Mouse (Mus musculus): ENCODE results near the gene 1700030J22Rik. TPM values are rescaled to one million over a fixed set of nuclear protein-coding genes. Genes with fewer than 3 reads are reported as not detected.

The 1700030J22Rik gene
- polyA plus RNA-seq, 1 experiment from 2014 or later = 2.8 TPM

GRCm38 (mm10) chr8:116921337-116922059 is 57.3 kb downstream of the 1700030J22Rik start, which contains the start of the genes Cmc2 and Cenpn:
Gene Cmc2 (minus strand): TSS chr8:116921455.
Gene Cenpn (plus strand): TSS chr8:116921730.
- DNase-seq (ENCODE audit: low spot score) (peak; percentile 96), ATAC-seq (replicated peaks; ENCODE audit: insufficient number of reproducible peaks, low FRiP score, low TSS enrichment, low read depth) (peak; percentile 94)
- Histone ChIP-seq H3K4me3 (ENCODE audit: low read depth, low read length) (peak within 1 kb of the TSS; percentile 86), H3K27ac (replicated peaks; ENCODE audit: low read depth, low read length) (peak within 1 kb of the TSS; percentile 52; the same call in 1 of the 2 replicates), H3K4me1 (ENCODE audit: control insufficient read depth, insufficient read depth, low read length) (no peaks in the 10 kb centered on the region; the same call in 1 of the 2 replicates), H3K9me3 (replicated peaks; ENCODE audit: control insufficient read depth, low read length) (no peaks in the 10 kb centered on the region), H3K27me3 (ENCODE audit: control insufficient read depth, insufficient read depth, low read length) (no peaks in the 10 kb centered on the region), H3K9ac (replicated peaks; ENCODE audit: low read length) (peak within 1 kb of the TSS; percentile 80), H3K36me3 (replicated peaks; ENCODE audit: control insufficient read depth, insufficient read depth, low read depth, low read length) (no peaks in the 10 kb centered on the region; the same call in 1 of the 2 replicates), H3K4me2 (ENCODE audit: low read depth, low read length) (peak within 1 kb of the TSS; percentile 71)
- WGBS = 0% methylated on average over 54 of the region's 57 CpGs

- no peaks in the 10 kb centered on the region; the same call in 1 of the 2 replicates for H3K4me1 ChIP-seq (ENCODE audit: control insufficient read depth, insufficient read depth, low read length)
- no peak overlapping the region for H3K27ac ChIP-seq (replicated peaks; ENCODE audit: low read depth, low read length)
- no peaks in the 10 kb centered on the region for H3K9me3 ChIP-seq (replicated peaks; ENCODE audit: control insufficient read depth, low read length)
- H3K4me3 ChIP-seq (ENCODE audit: low read depth, low read length) = peak overlapping the region; percentile 86
- H3K4me2 ChIP-seq (ENCODE audit: low read depth, low read length) = peak overlapping the region; percentile 71
- H3K36me3 ChIP-seq (replicated peaks; ENCODE audit: control insufficient read depth, insufficient read depth, low read depth, low read length) = no peaks in the 10 kb centered on the region; the same call in 1 of the 2 replicates
- WGBS = 0% methylated on average over 22 of the region's 22 CpGs
- no peaks in the 10 kb centered on the region for H3K27me3 ChIP-seq (ENCODE audit: control insufficient read depth, insufficient read depth, low read length)
- ATAC-seq (replicated peaks; ENCODE audit: insufficient number of reproducible peaks, low FRiP score, low TSS enrichment, low read depth) (peak; percentile 72), DNase-seq (ENCODE audit: low spot score) (no peak)
- peak overlapping the region; percentile 80 for H3K9ac ChIP-seq (replicated peaks; ENCODE audit: low read length)
Measured at GRCm38 (mm10) chr8:116921005-116921336, 57.8 kb downstream of the 1700030J22Rik start.

Other genes with a start within 250 kb of the 1700030J22Rik start
- 5.9 and 7.1 TPM in 2 replicates for gene Cdyl2, start 246.0 kb downstream of the 1700030J22Rik start, polyA plus RNA-seq (2014; fragmentation: Nextera tagmentation; extraction: Ambion mirVana)
- gene Cmc2, start 57.5 kb downstream of the 1700030J22Rik start, polyA plus RNA-seq (2014; fragmentation: Nextera tagmentation; extraction: Ambion mirVana) = 90.6 and 92.2 TPM in 2 replicates
- 56.7 and 58.4 TPM in 2 replicates for gene Cenpn, start 57.2 kb downstream of the 1700030J22Rik start, polyA plus RNA-seq (2014; fragmentation: Nextera tagmentation; extraction: Ambion mirVana)
- gene Atmin, start 35.6 kb downstream of the 1700030J22Rik start, polyA plus RNA-seq (2014; fragmentation: Nextera tagmentation; extraction: Ambion mirVana) = 12.7 and 13.1 TPM in 2 replicates
- gene Gcsh, start 14.6 kb upstream of the 1700030J22Rik start, polyA plus RNA-seq (2014; fragmentation: Nextera tagmentation; extraction: Ambion mirVana) = 166 and 167 TPM in 2 replicates
- gene Pkd1l2, start 103.5 kb upstream of the 1700030J22Rik start, polyA plus RNA-seq (2014; fragmentation: Nextera tagmentation; extraction: Ambion mirVana) = 0.03 TPM in 1 of 2 replicates, not detected in the other
- 0.11 TPM in 1 of 2 replicates, not detected in the other for gene Bco1, start 116.9 kb upstream of the 1700030J22Rik start, polyA plus RNA-seq (2014; fragmentation: Nextera tagmentation; extraction: Ambion mirVana)
- 1.9 and 2.5 TPM in 2 replicates for gene Gan, start 179.2 kb upstream of the 1700030J22Rik start, polyA plus RNA-seq (2014; fragmentation: Nextera tagmentation; extraction: Ambion mirVana)

All from embryonic facial prominence, embryonic 11.5 days (tissue).